Mouse (Mus musculus) intestine, embryonic 15.5 days (tissue): Measurements from ENCODE around the gene Ddx5. TPM values are rescaled to one million over a fixed set of nuclear protein-coding genes. Genes with fewer than 3 reads are reported as not detected.
A peak's percentile ranks its signal among the peaks of the same experiment; 100 is the strongest.

Experiments
- ATAC-seq: fragments of 200-750 bp; cut with Nextera tagmentation; 2 replicates; pipeline ENCODE4 v1.8.0; 2017; ENCODE audit warnings: moderate TSS enrichment, moderate library complexity
- H3K27ac ChIP-seq: fragments of 300-500 bp; sonication (generic); 2 replicates; pipeline ENCODE4 v1.5.1; 2015; ENCODE audit warnings: mild to moderate bottlenecking, inconsistent platforms
- H3K27me3 ChIP-seq: fragments of 300-500 bp; sonication (generic); replicated peaks from 2 replicates; pipeline ENCODE4 v1.6.1; 2015; ENCODE audit warnings: inconsistent platforms
- H3K36me3 ChIP-seq: fragments of 300-500 bp; sonication (generic); 2 replicates; pipeline ENCODE4 v1.6.1; 2015; ENCODE audit warnings: inconsistent platforms
- H3K4me1 ChIP-seq: fragments of 300-500 bp; sonication (generic); replicated peaks from 2 replicates; pipeline ENCODE4 v1.6.1; 2015; ENCODE audit warnings: inconsistent platforms
- H3K4me2 ChIP-seq: fragments of 300-500 bp; sonication (generic); replicated peaks from 2 replicates; pipeline ENCODE4 v1.6.1; 2015; ENCODE audit warnings: mild to moderate bottlenecking, inconsistent platforms
- H3K4me3 ChIP-seq: fragments of 300-500 bp; sonication (generic); replicated peaks from 2 replicates; pipeline ENCODE4 v1.5.1; 2015; ENCODE audit warnings: inconsistent platforms
- H3K9ac ChIP-seq: fragments of 300-500 bp; sonication (generic); 2 replicates; pipeline ENCODE4 v1.6.1; 2015; ENCODE audit warnings: inconsistent platforms
- H3K9me3 ChIP-seq: fragments of 300-500 bp; sonication (generic); 2 replicates; pipeline ENCODE4 v1.6.1; 2016; ENCODE audit warnings: inconsistent platforms
- WGBS: fragments of 180-500 bp; shearing (Covaris S2); methylation state at CpG from one replicate; pipeline ENCODE4 v1.1.7; 2015; 5-methylcytosine and 5-hydroxymethylcytosine counted together
- polyA plus RNA-seq: library from polyadenylated mRNA; unstranded; fragments of >200 nt; fragmentation: Nextera tagmentation; extraction: Ambion mirVana; gene quantifications from 2 replicates; pipeline ENCODE4 v1.2.1, GENCODE M21; 2015

Ddx5 gene
- polyA plus RNA-seq, 1 experiment from 2014 or later, result 283 TPM

- no peaks in the 10 kb centered on the region for H3K27me3 ChIP-seq
- ATAC-seq, result peak; percentile 55
- no peak overlapping the region for H3K9ac ChIP-seq
- 0 out of 2 replicates have a peak, but pooled peaks cover 12% of the 10 kb centered on the region for H3K4me1 ChIP-seq
- peak overlapping the region; percentile 20; the same call in 1 of the 2 replicates for H3K4me2 ChIP-seq
- H3K4me3 ChIP-seq, result no peak overlapping the region
- no peaks in the 10 kb centered on the region for H3K9me3 ChIP-seq
- WGBS, result 77% methylated on average over 3 of the region's 3 CpGs
- H3K36me3 ChIP-seq, result peaks cover 30% of the 10 kb centered on the region
- H3K27ac ChIP-seq, result peak overlapping the region; percentile 45; the same call in 1 of the 2 replicates
Observed at GRCm38 (mm10) chr11:106777395-106777794, 11.6 kb downstream of the Ddx5 start.

DNA sequence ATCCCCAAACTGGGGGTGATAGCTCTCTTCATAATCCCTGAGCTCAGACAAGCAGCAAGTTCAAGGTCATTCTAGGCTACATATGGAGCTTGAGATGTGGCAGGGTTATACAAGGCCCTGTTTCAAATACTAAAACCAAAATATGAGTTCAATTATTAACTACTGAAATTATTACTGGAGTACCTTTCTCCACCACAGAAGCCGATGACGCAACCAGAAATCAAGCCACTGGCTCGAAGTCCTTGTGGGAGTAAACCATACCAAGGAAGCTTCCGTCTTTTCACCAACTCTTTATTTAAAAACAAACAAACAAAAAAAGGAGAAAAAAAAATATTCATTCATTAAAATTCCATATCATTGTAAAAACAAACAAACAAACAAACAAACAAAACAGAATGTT lies 12.0 kb downstream of the Ddx5 start:
- Histone ChIP-seq H3K4me1 (0 out of 2 replicates have a peak, but pooled peaks cover 12% of the 10 kb centered on the region), H3K36me3 (peaks cover 31% of the 10 kb centered on the region)

GRCm38 (mm10) chr11:106773061-106773460 lies 15.9 kb downstream of the Ddx5 start:
- 94% methylated on average over 9 of the region's 9 CpGs for WGBS
- H3K4me3 ChIP-seq, result no peak overlapping the region
- no peak overlapping the region for H3K9ac ChIP-seq
- no peaks in the 10 kb centered on the region for H3K9me3 ChIP-seq
- no peaks in the 10 kb centered on the region for H3K27me3 ChIP-seq
- H3K4me2 ChIP-seq, result no peak overlapping the region
- H3K4me1 ChIP-seq, result 0 out of 2 replicates have a peak, but pooled peaks cover 9% of the 10 kb centered on the region
- ATAC-seq, result no peak
- peaks cover 44% of the 10 kb centered on the region for H3K36me3 ChIP-seq
- H3K27ac ChIP-seq, result no peak overlapping the region

More for the DNA sequence above, 12.0 kb downstream of the Ddx5 start:
- no peak overlapping the region for H3K4me3 ChIP-seq
- no peak overlapping the region for H3K27ac ChIP-seq
- H3K4me2 ChIP-seq, result no peak overlapping the region
- H3K27me3 ChIP-seq, result no peaks in the 10 kb centered on the region
- WGBS, result 63% methylated on average over 4 of the region's 4 CpGs
- ATAC-seq, result peak; percentile 27; the same call in 1 of the 2 replicates
- H3K9ac ChIP-seq, result no peak overlapping the region
- no peaks in the 10 kb centered on the region for H3K9me3 ChIP-seq

- H3K36me3 ChIP-seq, result peaks cover 51% of the 10 kb centered on the region
Observed at GRCm38 (mm10) chr11:106770195-106770974, 18.6 kb downstream of the Ddx5 start.

GRCm38 (mm10) chr11:106767516-106767915 lies 21.5 kb downstream of the Ddx5 start:
- Histone ChIP-seq H3K27ac (no peak overlapping the region), H3K4me1 (peaks cover 7% of the 10 kb centered on the region), H3K4me3 (no peak overlapping the region), H3K4me2 (no peak overlapping the region), H3K9me3 (no peaks in the 10 kb centered on the region), H3K9ac (no peak overlapping the region), H3K36me3 (peaks cover 28% of the 10 kb centered on the region), H3K27me3 (no peaks in the 10 kb centered on the region)
- WGBS, result 91% methylated on average over 4 of the region's 4 CpGs
- ATAC-seq, result no peak

More at GRCm38 (mm10) chr11:106770195-106770974, 18.6 kb downstream of the Ddx5 start:
- Histone ChIP-seq H3K9me3 (no peaks in the 10 kb centered on the region), H3K4me3 (no peak overlapping the region), H3K27ac (no peak overlapping the region), H3K4me1 (no peaks in the 10 kb centered on the region), H3K4me2 (no peak overlapping the region), H3K27me3 (no peaks in the 10 kb centered on the region), H3K9ac (no peak overlapping the region)
- WGBS, result 89% methylated on average over 9 of the region's 9 CpGs
- ATAC-seq, result no peak

DNA sequence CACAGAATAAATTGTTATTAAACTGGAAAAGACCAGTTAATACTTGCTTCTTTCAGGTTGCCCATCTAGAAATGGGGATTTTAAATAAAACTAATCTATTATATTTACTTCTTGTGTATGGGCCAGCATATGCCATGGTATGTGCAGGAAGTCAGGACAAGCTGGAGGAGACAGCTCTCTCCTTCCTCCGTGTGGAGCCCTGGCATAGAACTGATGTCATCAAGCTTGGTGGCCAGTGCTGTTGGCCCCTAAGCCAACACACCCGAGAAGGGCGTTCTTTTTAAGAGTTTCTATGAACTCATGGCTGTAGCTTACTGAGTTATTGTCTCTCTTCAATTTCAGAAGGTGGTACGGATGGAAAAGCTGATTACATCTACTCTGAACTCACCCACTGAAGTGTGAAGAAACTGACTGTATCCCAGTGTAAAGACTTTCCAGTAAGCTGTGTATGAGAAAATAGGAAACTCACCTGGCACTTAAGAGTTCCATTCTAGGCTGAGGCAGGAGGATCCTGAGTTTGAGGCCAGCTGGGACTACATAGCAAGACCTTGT lies 22.3 kb downstream of the Ddx5 start:
- H3K36me3 ChIP-seq, result peaks cover 22% of the 10 kb centered on the region
- no peak overlapping the region for H3K4me3 ChIP-seq
- no peak overlapping the region for H3K27ac ChIP-seq
- H3K27me3 ChIP-seq, result no peaks in the 10 kb centered on the region
- H3K4me1 ChIP-seq, result peaks cover 16% of the 10 kb centered on the region
- ATAC-seq, result no peak
- H3K4me2 ChIP-seq, result no peak overlapping the region
- 94% methylated on average over 4 of the region's 4 CpGs for WGBS
- H3K9me3 ChIP-seq, result no peaks in the 10 kb centered on the region
- no peak overlapping the region for H3K9ac ChIP-seq

DNA sequence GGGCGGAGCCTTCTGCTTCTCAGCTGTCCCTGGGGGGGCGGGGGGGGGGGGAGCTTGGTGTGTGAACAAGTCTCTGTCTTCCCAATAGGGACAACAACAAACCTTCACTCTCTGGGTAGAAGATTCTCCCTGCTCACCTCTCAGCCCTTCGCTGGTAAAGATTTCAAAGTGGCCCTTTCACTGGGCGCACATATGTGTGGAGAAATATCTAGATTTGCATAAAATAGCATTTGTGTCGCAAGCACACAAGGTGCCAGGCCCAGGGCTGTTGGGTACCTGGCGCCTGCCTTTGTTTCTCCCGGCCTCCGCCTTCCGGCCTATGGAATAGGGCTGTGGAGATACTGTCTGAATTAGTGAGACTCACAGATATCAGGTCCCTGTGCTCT lies 26.2 kb downstream of the Ddx5 start:
- 0 out of 2 replicates have a peak, but pooled peaks have one; percentile 23 for ATAC-seq
- H3K4me2 ChIP-seq, result no peak overlapping the region
- H3K27ac ChIP-seq, result peak overlapping the region; percentile 84
- peaks cover 17% of the 10 kb centered on the region for H3K4me1 ChIP-seq
- H3K4me3 ChIP-seq, result no peak overlapping the region
- no peaks in the 10 kb centered on the region for H3K9me3 ChIP-seq
- peaks cover 6% of the 10 kb centered on the region; the same call in 1 of the 2 replicates for H3K36me3 ChIP-seq
- no peak overlapping the region for H3K9ac ChIP-seq
- 71% methylated on average over 9 of the region's 9 CpGs for WGBS
- no peaks in the 10 kb centered on the region for H3K27me3 ChIP-seq

GRCm38 (mm10) chr11:106762139-106762799 lies 26.7 kb downstream of the Ddx5 start:
- no peak overlapping the region for H3K9ac ChIP-seq
- ATAC-seq, result peak; percentile 72
- H3K36me3 ChIP-seq, result 0 out of 2 replicates have a peak, but pooled peaks cover 3% of the 10 kb centered on the region
- WGBS, result 23% methylated on average over 5 of the region's 5 CpGs
- no peak overlapping the region for H3K4me3 ChIP-seq
- H3K27ac ChIP-seq, result peak overlapping the region; percentile 84
- H3K4me1 ChIP-seq, result peaks cover 17% of the 10 kb centered on the region
- H3K9me3 ChIP-seq, result no peaks in the 10 kb centered on the region
- H3K27me3 ChIP-seq, result no peaks in the 10 kb centered on the region
- no peak overlapping the region for H3K4me2 ChIP-seq

GRCm38 (mm10) chr11:106760511-106760910 lies 28.5 kb downstream of the Ddx5 start:
- no peaks in the 10 kb centered on the region for H3K9me3 ChIP-seq
- H3K4me3 ChIP-seq, result no peak overlapping the region
- ATAC-seq, result no peak
- H3K4me2 ChIP-seq, result no peak overlapping the region
- H3K36me3 ChIP-seq, result 0 out of 2 replicates have a peak, but pooled peaks cover 3% of the 10 kb centered on the region
- WGBS, result 93% methylated on average over 5 of the region's 5 CpGs
- H3K9ac ChIP-seq, result no peak overlapping the region
- no peak overlapping the region for H3K27ac ChIP-seq
- H3K4me1 ChIP-seq, result peaks cover 17% of the 10 kb centered on the region
- H3K27me3 ChIP-seq, result no peaks in the 10 kb centered on the region

- Histone ChIP-seq H3K27me3 (no peaks in the 10 kb centered on the region), H3K4me3 (no peak overlapping the region), H3K4me1 (peaks cover 17% of the 10 kb centered on the region), H3K9me3 (no peaks in the 10 kb centered on the region), H3K4me2 (no peak overlapping the region), H3K9ac (no peak overlapping the region), H3K36me3 (no peaks in the 10 kb centered on the region), H3K27ac (no peak overlapping the region)
- 87% methylated on average over 3 of the region's 3 CpGs for WGBS
- ATAC-seq, result no peak
Observed at GRCm38 (mm10) chr11:106759028-106759427, 30.0 kb downstream of the Ddx5 start.

DNA sequence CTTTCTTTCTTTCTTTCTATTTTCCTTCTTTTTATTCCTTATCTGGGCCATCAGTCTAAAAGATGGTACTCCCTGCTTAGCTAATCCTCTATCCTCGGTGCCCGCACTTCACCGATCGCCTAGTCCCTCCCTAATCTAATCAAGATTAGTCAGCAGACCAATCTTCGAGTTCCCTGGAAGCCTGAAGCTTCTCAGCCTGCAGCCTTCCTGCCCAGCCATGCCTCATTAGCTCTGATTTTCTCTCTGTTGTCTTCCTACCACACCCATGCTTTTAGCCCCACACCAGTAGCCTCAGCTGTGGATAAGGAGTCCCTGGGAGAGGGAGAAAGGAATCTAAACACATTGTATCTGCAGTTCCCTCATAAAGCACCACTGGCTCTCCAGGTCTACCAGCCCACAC lies 33.4 kb downstream of the Ddx5 start:
- no peaks in the 10 kb centered on the region for H3K36me3 ChIP-seq
- no peaks in the 10 kb centered on the region for H3K9me3 ChIP-seq
- H3K4me1 ChIP-seq, result no peaks in the 10 kb centered on the region
- no peak overlapping the region for H3K4me2 ChIP-seq
- 47% methylated on average over 5 of the region's 5 CpGs for whole genome bisulfite sequencing
- H3K4me3 ChIP-seq, result no peak overlapping the region
- no peak overlapping the region for H3K9ac ChIP-seq
- no peak overlapping the region for H3K27ac ChIP-seq
- no peaks in the 10 kb centered on the region for H3K27me3 ChIP-seq
- no peak for ATAC-seq

DNA sequence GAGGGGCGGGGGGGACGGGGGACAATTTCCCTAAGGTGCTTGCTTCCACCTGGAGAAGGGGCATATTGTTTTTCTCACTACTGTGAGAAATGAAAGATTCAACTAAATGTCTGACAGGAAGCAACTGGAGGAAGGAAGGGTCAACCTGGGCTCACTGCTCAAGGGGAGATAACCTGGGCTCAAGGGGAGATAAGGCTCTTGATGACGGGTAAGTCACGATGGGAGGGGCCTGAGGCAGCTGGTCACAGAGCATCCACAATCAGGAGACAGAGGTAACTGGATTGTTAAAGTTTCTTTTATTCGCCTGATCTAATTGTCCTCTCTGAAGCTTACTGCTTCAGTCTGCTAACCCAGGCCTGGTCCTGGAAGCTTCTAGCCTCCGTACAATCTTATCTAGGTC lies 35.7 kb downstream of the Ddx5 start:
- no peak for ATAC-seq
- Histone ChIP-seq H3K27ac (no peak overlapping the region), H3K9ac (no peak overlapping the region), H3K4me1 (no peaks in the 10 kb centered on the region), H3K36me3 (no peaks in the 10 kb centered on the region), H3K4me2 (no peak overlapping the region), H3K27me3 (no peaks in the 10 kb centered on the region), H3K9me3 (no peaks in the 10 kb centered on the region), H3K4me3 (no peak overlapping the region)
- WGBS, result 73% methylated on average over 6 of the region's 6 CpGs
